In genomic region chr5:30926073-30926472, GRCm38 (mm10) we compare ENCODE assay signal across 12 mouse cellular contexts.
"Had no signal": no experiment of that assay in that cellular context is flagged by ENCODE, and none has a peak within 500 bp of the region (broad histone marks: within the 10 kb centered on the region; RNA-seq: fewer than 3 reads in every experiment).

No protein-coding gene starts in this region.

- H3K36me3 ChIP-seq: hindbrain, embryonic 15.5 days; neural tube, embryonic 12.5 days had no signal

- H3K27ac ChIP-seq: hindbrain, embryonic 15.5 days; limb, embryonic 15.5 days; liver, embryonic 13.5 days; neural tube, embryonic 12.5 days had no signal

- H3K4me2 ChIP-seq: hindbrain, embryonic 15.5 days; limb, embryonic 15.5 days; liver, embryonic 13.5 days; neural tube, embryonic 12.5 days had no signal

- H3K27me3 ChIP-seq: hindbrain, embryonic 15.5 days; limb, embryonic 15.5 days; liver, embryonic 13.5 days; neural tube, embryonic 12.5 days had no signal

- H3K9ac ChIP-seq: hindbrain, embryonic 15.5 days; limb, embryonic 15.5 days; liver, embryonic 13.5 days; neural tube, embryonic 12.5 days had no signal

- H3K4me3 ChIP-seq: hindbrain, embryonic 15.5 days; limb, embryonic 15.5 days; liver, embryonic 13.5 days; neural tube, embryonic 12.5 days had no signal

- ATAC-seq: intestine, embryonic 16.5 days had no signal

- H3K9me3 ChIP-seq: hindbrain, embryonic 15.5 days; limb, embryonic 15.5 days; liver, embryonic 13.5 days; neural tube, embryonic 12.5 days had no signal

- DNase-seq: layer of hippocampus, postnatal 36 days; liver, embryonic 13.5 days; lung, adult 18-20 months; lung, postnatal 36 days; midbrain, embryonic 14.5 days; retina, postnatal 1 day; right cerebral cortex, postnatal 4 days; thymus, postnatal 36 days had no signal
